Mouse (Mus musculus): ENCODE results near the gene Gja5. TPM values are rescaled to one million over a fixed set of nuclear protein-coding genes. Genes with fewer than 3 reads are reported as not detected.
A peak's percentile ranks its signal among the peaks of the same experiment; 100 is the strongest.

Gene Gja5
- total RNA-seq, 1 experiment = 0.13 TPM

DNA sequence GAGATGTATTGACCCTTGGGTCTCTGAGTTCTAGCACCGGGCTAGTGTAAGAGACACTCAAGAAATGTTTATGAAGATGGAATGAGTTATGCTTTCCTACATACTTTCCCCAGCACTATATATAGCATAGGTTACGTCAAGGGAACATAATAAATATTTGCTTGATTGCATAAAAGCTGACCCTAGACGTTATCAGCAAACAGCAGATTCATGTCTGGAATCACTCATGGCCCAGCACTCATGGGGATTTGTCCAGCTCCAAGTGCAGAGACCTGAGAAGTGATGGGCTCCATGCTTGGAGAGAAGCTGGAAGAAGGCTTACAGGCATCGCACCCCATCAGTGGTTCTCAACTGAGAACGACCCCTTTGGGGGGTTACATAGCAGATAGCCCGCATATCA, 135.2 kb downstream of the Gja5 start:
- H3K4me1 ChIP-seq (ENCODE audit: control insufficient read depth in 2 of 2, insufficient read depth in 2 of 2, low read length in 2 of 2, poor library complexity in 1 of 2) = no peaks in the 10 kb centered on the region
- TF ChIP-seq MAFK (IDR thresholded peaks at IDR 0.05; ENCODE audit: insufficient read depth, low read depth, low read length) = no peak
- no peak for TF ChIP-seq HCFC1 (IDR thresholded peaks at IDR 0.05; ENCODE audit: borderline replicate concordance, insufficient read depth, low read length)
- no peak for TF ChIP-seq CHD2 (IDR thresholded peaks at IDR 0.05; ENCODE audit: low read depth, low read length)
- TF ChIP-seq ZNF384 (IDR thresholded peaks at IDR 0.05; ENCODE audit: low read depth, low read length) = no peak
- TF ChIP-seq ZC3H11A (IDR thresholded peaks at IDR 0.05; ENCODE audit: borderline replicate concordance, low read depth, low read length) = no peak
- H3K9me3 ChIP-seq (ENCODE audit: control insufficient read depth, insufficient read depth, low read depth, low read length) = no peaks in the 10 kb centered on the region
- H3K27ac ChIP-seq (ENCODE audit: insufficient read depth, low read depth, low read length, poor library complexity, severe bottlenecking) = no peak overlapping the region
- H3K9ac ChIP-seq (ENCODE audit: insufficient read depth, low read depth, low read length, poor library complexity, severe bottlenecking) = no peak overlapping the region
- H3K4me3 ChIP-seq (ENCODE audit: insufficient read depth in 1 of 2, low read depth in 1 of 2, low read length in 2 of 2, poor library complexity in 1 of 2, severe bottlenecking in 1 of 2) = no peak overlapping the region
- H3K36me3 ChIP-seq (ENCODE audit: control insufficient read depth, insufficient read depth, low read length, poor library complexity, severe bottlenecking) = no peaks in the 10 kb centered on the region
- in situ Hi-C loops (cut with MboI; ENCODE audit: low sequenced_read_pairs in 2 of 2, unreplicated experiment in 2 of 2) = no loop called here
- DNase-seq (ENCODE audit: low read depth, low spot score) = no peak

GRCm38 (mm10) chr3:97044188-97044587, 139.7 kb downstream of the Gja5 start:
- Histone ChIP-seq H3K9ac (ENCODE audit: insufficient read depth, low read depth, low read length, poor library complexity, severe bottlenecking) (no peak overlapping the region), H3K27ac (ENCODE audit: insufficient read depth, low read depth, low read length, poor library complexity, severe bottlenecking) (no peak overlapping the region), H3K36me3 (ENCODE audit: control insufficient read depth, insufficient read depth, low read length, poor library complexity, severe bottlenecking) (no peaks in the 10 kb centered on the region), H3K4me1 (ENCODE audit: control insufficient read depth in 2 of 2, insufficient read depth in 2 of 2, low read length in 2 of 2, poor library complexity in 1 of 2) (no peaks in the 10 kb centered on the region), H3K9me3 (ENCODE audit: control insufficient read depth, insufficient read depth, low read depth, low read length) (no peaks in the 10 kb centered on the region), H3K4me3 (ENCODE audit: insufficient read depth in 1 of 2, low read depth in 1 of 2, low read length in 2 of 2, poor library complexity in 1 of 2, severe bottlenecking in 1 of 2) (no peak overlapping the region)
- TF ChIP-seq ZNF384 (IDR thresholded peaks at IDR 0.05; ENCODE audit: low read depth, low read length) (no peak), MAFK (IDR thresholded peaks at IDR 0.05; ENCODE audit: insufficient read depth, low read depth, low read length) (no peak), ZC3H11A (IDR thresholded peaks at IDR 0.05; ENCODE audit: borderline replicate concordance, low read depth, low read length) (no peak)
- in situ Hi-C loops (cut with MboI; ENCODE audit: low sequenced_read_pairs in 2 of 2, unreplicated experiment in 2 of 2) = no loop called here
- DNase-seq (ENCODE audit: low read depth, low spot score) = no peak

DNA sequence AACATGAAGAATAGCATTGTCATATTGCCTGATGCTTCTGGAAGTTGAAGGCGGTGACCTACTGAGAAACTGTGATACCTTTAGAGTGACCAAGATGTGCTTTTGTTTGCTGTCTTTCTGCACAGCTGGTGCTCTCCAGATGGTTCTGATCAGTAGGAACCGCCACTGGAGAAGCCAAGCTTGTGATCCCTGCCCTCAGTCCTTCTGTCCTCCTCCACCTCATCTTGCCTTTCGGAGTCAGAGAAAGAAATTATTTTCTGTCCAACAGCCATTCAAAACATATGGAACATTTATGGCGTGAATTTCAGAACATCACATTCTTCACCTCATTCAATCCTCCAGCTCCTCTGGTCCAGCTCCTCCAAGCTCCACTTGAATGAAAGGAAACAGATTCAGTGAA, 143.3 kb downstream of the Gja5 start:
- Histone ChIP-seq H3K4me3 (ENCODE audit: insufficient read depth in 1 of 2, low read depth in 1 of 2, low read length in 2 of 2, poor library complexity in 1 of 2, severe bottlenecking in 1 of 2) (no peak overlapping the region), H3K36me3 (ENCODE audit: control insufficient read depth, insufficient read depth, low read length, poor library complexity, severe bottlenecking) (no peaks in the 10 kb centered on the region), H3K27ac (ENCODE audit: insufficient read depth, low read depth, low read length, poor library complexity, severe bottlenecking) (no peak overlapping the region), H3K9me3 (ENCODE audit: control insufficient read depth, insufficient read depth, low read depth, low read length) (no peaks in the 10 kb centered on the region), H3K9ac (ENCODE audit: insufficient read depth, low read depth, low read length, poor library complexity, severe bottlenecking) (no peak overlapping the region), H3K4me1 (ENCODE audit: control insufficient read depth in 2 of 2, insufficient read depth in 2 of 2, low read length in 2 of 2, poor library complexity in 1 of 2) (no peaks in the 10 kb centered on the region)
- TF ChIP-seq ZNF384 (IDR thresholded peaks at IDR 0.05; ENCODE audit: low read depth, low read length) (no peak), HCFC1 (IDR thresholded peaks at IDR 0.05; ENCODE audit: borderline replicate concordance, insufficient read depth, low read length) (no peak), MAFK (IDR thresholded peaks at IDR 0.05; ENCODE audit: insufficient read depth, low read depth, low read length) (no peak), ZC3H11A (IDR thresholded peaks at IDR 0.05; ENCODE audit: borderline replicate concordance, low read depth, low read length) (no peak), CHD2 (IDR thresholded peaks at IDR 0.05; ENCODE audit: low read depth, low read length) (no peak)
- in situ Hi-C loops (cut with MboI; ENCODE audit: low sequenced_read_pairs in 2 of 2, unreplicated experiment in 2 of 2) = no loop called here
- no peak for DNase-seq (ENCODE audit: low read depth, low spot score)

DNA sequence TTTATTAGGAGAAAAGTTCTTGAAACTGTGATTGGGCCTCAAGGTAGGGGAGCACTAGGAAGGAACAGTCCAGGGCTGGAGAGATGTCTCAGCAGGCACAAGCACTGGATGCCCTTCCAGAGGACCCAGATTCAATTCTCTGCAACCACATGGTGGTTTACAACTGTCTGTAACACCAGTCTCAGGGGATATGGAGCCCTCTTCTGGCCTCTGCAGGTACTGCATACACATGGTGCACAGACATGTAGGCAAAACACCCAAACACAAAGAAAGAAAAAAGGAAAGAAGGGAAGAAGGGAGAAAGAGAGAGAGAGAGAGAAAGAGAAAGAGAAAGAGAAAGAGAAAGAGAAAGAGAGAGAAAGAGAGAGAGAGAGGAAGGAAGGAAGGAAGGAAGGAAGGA, 143.9 kb downstream of the Gja5 start:
- no peaks in the 10 kb centered on the region for H3K4me1 ChIP-seq (ENCODE audit: control insufficient read depth in 2 of 2, insufficient read depth in 2 of 2, low read length in 2 of 2, poor library complexity in 1 of 2)
- no peaks in the 10 kb centered on the region for H3K9me3 ChIP-seq (ENCODE audit: control insufficient read depth, insufficient read depth, low read depth, low read length)
- H3K4me3 ChIP-seq (ENCODE audit: insufficient read depth in 1 of 2, low read depth in 1 of 2, low read length in 2 of 2, poor library complexity in 1 of 2, severe bottlenecking in 1 of 2) = no peak overlapping the region
- TF ChIP-seq ZNF384 (IDR thresholded peaks at IDR 0.05; ENCODE audit: low read depth, low read length) (no peak), ZC3H11A (IDR thresholded peaks at IDR 0.05; ENCODE audit: borderline replicate concordance, low read depth, low read length) (peak; percentile 49; the same call in 1 of the 2 replicates), CHD2 (IDR thresholded peaks at IDR 0.05; ENCODE audit: low read depth, low read length) (no peak), HCFC1 (IDR thresholded peaks at IDR 0.05; ENCODE audit: borderline replicate concordance, insufficient read depth, low read length) (no peak), MAFK (IDR thresholded peaks at IDR 0.05; ENCODE audit: insufficient read depth, low read depth, low read length) (no peak)
- H3K36me3 ChIP-seq (ENCODE audit: control insufficient read depth, insufficient read depth, low read length, poor library complexity, severe bottlenecking) = no peaks in the 10 kb centered on the region
- no peak overlapping the region for H3K27ac ChIP-seq (ENCODE audit: insufficient read depth, low read depth, low read length, poor library complexity, severe bottlenecking)
- in situ Hi-C loops (cut with MboI; ENCODE audit: low sequenced_read_pairs in 2 of 2, unreplicated experiment in 2 of 2) = no loop called here
- no peak overlapping the region for H3K9ac ChIP-seq (ENCODE audit: insufficient read depth, low read depth, low read length, poor library complexity, severe bottlenecking)
- peak; percentile 39 for DNase-seq (ENCODE audit: low read depth, low spot score)

DNA sequence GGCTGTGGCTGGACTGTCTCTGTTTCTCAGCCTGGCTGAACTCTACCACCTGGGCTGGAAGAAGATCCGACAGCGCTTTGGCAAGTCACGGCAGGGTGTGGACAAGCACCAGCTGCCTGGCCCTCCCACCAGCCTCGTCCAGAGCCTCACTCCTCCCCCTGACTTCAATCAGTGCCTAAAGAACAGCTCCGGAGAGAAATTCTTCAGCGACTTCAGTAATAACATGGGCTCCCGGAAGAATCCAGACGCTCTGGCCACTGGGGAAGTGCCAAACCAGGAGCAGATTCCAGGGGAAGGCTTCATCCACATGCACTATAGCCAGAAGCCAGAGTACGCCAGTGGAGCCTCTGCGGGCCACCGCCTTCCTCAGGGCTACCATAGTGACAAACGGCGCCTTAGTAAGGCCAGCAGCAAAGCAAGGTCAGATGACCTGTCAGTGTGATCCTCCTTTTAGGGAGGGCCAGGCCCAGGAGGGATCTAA, 146.8 kb downstream of the Gja5 start:
- Histone ChIP-seq H3K9ac (ENCODE audit: insufficient read depth, low read depth, low read length, poor library complexity, severe bottlenecking) (no peak overlapping the region), H3K4me1 (ENCODE audit: control insufficient read depth in 2 of 2, insufficient read depth in 2 of 2, low read length in 2 of 2, poor library complexity in 1 of 2) (no peaks in the 10 kb centered on the region), H3K4me3 (ENCODE audit: insufficient read depth in 1 of 2, low read depth in 1 of 2, low read length in 2 of 2, poor library complexity in 1 of 2, severe bottlenecking in 1 of 2) (no peak overlapping the region), H3K27ac (ENCODE audit: insufficient read depth, low read depth, low read length, poor library complexity, severe bottlenecking) (no peak overlapping the region), H3K36me3 (ENCODE audit: control insufficient read depth, insufficient read depth, low read length, poor library complexity, severe bottlenecking) (no peaks in the 10 kb centered on the region), H3K9me3 (ENCODE audit: control insufficient read depth, insufficient read depth, low read depth, low read length) (no peaks in the 10 kb centered on the region)
- TF ChIP-seq MAFK (IDR thresholded peaks at IDR 0.05; ENCODE audit: insufficient read depth, low read depth, low read length) = no peak
- TF ChIP-seq HCFC1 (IDR thresholded peaks at IDR 0.05; ENCODE audit: borderline replicate concordance, insufficient read depth, low read length) = no peak
- TF ChIP-seq ZNF384 (IDR thresholded peaks at IDR 0.05; ENCODE audit: low read depth, low read length) = no peak
- no peak for DNase-seq (ENCODE audit: low read depth, low spot score)
- in situ Hi-C loops (cut with MboI; ENCODE audit: low sequenced_read_pairs in 2 of 2, unreplicated experiment in 2 of 2) = no loop called here
